Mouse (Mus musculus): ENCODE data around the gene Hnrnpr.

The Hnrnpr gene

DNA sequence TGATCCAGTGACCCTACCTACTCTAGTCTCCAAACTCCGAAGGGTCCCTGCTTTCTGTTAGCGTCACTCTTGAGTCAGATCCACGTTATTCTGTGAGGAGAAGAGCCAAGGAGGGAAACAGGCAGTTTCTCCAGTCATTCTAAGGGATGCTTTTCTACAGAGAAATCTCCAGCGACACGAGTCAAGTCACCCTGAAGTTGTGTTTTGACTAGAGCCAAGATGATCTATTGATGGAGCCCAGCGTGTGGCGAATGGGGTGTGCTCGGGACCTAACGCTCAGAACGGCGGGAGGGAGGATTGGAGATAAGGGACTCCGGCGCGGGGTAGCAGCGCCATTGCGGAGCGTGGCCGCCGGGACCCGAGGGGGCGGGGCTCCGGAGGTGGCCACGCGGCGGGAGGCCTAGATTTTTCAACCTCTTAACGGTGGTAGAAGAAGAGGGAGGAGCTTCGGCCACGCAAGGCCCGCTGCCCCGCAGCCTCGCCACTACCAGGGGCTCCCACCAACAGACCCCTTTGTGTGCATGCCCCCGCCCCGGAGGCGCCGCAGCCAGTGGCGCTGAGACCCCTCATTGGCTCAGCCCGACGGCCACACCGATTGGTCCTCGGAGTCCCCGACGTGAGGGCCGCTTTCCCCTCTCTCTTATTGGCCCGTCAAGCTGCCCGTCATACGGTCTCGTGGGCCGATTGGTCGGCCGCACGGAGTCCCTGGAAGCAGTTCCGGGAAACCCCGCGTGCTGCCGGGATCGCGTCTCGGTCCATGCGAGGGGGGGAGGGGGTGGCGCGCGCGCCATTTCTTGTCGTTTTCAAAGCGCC, at the start of gene Hnrnpr:
Gene Hnrnpr (plus strand): TSS at position 714 of the 813 bp plus-strand sequence.
- DNase-seq (ENCODE audit: low spot score in 2 of 2) = peak; percentile 98 to 99

- no peak for DNase-seq (ENCODE audit: low spot score in 2 of 2)
These were observed 48.8 kb upstream of the Hnrnpr start for GRCm38 (mm10) chr4:136261912-136262311.

DNA sequence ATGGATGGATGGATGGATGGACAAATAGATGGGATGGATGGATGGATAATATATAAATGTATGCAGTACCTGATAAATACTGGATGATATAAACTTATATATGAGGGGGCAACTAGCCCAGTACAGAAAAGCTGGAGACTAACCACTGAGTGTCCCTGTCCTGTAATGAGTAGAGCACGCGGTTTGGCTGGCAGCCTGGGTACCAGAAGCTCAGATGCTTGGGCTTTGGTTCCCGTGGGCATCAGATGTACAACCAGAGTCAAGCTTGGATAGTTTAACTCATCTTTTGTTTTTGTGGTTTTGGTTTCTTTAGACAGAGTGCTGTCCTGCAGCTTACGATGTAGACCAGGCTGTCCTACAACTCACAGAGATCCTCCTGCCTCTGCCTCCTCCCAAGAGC, 47.2 kb upstream of the Hnrnpr start:
- no peak for DNase-seq (ENCODE audit: low spot score in 2 of 2)

DNA sequence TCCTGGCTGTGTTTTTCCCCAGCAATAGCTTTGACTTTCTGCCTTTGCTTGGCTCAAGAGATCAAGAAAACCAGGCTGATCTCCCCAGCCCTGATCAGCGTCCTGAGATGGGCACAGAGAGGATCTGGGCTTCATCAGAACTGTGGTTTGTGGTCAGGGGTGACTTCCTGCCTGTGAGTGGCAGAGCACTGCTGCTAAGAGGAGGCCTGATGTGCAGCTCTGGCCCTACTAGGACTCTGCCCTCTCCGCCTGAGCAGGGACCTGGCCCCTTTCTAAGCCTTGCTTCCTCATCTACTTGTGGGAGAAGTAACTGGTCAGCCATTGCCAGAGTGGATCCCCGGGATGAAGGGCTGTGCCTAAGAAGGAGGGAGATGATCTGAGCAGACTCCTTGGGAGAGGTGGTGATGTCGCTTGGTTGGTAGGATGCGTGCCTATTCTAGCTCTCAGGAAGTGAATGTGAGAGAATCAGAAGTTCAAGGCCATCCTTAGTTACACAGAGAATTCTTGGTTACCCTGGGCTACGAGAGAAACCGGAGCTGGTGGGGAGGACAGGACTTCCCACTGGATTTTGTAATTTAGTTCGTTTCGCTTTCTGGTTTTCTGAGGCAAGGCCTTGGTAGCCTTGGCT, 43.9 kb upstream of the Hnrnpr start:
- DNase-seq (ENCODE audit: low spot score in 2 of 2) = peak; percentile 71 to 76

DNA sequence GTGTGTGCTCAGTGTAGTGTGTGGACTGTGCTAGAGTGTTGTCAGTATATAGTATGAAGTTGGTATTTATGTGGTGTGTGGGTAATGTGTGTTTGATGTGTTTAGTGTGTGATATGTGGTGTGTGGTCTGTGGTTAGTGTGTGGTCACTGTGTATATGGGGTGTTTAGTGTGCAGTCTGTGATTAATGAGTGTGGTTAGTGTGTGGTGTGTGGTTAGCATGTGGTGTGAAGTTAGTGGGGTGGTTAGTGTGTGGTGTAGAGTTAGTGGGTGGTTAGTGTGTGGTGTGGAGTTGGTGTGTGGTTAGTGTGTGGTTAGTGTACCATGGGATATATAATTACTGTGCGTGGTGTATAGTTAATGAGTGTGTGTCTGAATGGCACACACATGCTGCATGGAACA, 41.8 kb upstream of the Hnrnpr start:
- peak; percentile 21 to 38 for DNase-seq (ENCODE audit: low spot score in 2 of 2)

DNA sequence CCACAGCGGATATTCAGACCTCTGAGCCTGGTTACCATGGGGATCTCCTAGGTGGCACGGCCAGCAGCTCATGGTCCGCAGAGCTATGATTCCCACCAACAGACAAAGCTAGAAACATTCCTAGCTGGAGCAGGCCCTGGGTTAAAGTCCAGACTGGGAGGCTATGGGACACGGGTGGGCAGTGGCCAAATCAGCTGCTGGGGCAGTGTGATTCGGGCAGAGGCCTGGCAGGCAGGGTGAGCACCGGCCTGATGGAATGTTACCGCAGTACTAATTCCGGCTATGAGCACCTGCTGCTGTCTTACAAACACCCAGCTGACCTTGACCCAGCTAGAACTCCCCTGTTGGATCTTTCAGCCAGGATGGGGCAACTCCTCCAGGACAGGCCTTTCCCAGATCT, 40.1 kb upstream of the Hnrnpr start:
- no peak for DNase-seq (ENCODE audit: low spot score in 2 of 2)

DNA sequence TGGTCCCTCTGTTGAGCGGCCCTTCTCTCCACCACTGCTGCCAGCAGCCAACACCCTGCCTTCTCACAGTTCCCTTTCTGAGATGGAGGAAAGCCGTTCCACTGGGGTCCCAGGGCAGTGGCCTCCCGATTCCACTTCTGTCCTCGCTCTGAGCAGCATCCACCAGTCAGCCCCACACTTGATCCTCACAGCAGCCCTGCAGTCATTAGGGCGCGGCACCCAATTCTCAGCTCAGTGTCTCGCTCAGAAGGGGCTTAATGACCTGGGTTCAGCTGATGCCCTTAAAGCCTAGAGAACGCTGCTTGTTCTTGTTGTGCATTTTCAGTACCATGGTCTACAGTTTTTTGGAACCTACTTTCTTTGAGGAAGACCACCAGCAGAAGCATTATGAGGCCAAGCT, 29.6 kb upstream of the Hnrnpr start:
- DNase-seq (ENCODE audit: low spot score in 2 of 2) = no peak

- DNase-seq (ENCODE audit: low spot score in 2 of 2) = no peak
These were observed 29.1 kb upstream of the Hnrnpr start for GRCm38 (mm10) chr4:136281611-136282010.

DNA sequence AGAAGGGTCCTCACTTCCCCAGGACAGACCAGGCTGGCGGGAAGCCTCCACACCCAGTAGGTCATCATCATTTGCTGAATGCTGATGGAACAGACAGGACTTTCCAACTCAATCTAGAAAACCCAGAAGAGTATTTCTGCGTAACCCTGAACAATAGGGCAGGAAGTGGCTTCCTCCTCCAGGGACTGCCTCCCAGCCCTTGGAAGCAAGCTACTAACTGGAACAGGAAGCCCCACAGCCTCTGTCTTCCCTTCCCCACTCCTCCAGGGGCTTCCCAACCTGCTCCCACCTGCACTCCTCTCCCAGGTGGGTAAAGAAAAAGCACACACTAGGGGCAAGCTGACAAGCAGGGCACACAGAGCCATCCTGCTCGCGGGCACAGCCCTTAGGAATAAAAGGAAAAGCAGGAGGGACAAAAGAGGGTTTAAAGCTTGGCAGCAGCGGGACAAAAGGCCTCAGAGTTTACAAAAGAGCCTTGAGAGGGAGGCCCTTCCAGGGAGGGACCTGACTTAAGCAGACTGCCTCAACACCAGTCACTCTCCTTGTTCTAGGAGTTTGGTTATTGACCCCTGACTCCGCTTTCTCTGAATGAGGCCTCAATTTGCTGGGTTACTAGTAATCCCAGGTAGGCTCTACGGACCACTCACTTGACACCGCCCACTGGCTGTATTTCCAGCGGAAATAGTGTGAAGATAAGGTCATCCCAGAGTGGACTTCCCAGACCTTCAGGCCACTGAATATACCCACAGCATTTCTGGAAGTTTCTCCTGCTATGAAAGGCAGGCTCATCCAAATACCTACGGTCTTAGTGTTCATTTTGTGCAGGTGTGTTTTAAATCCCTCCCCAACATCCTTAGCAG, 27.9 kb upstream of the Hnrnpr start:
- DNase-seq (ENCODE audit: low spot score in 2 of 2) = no peak

DNA sequence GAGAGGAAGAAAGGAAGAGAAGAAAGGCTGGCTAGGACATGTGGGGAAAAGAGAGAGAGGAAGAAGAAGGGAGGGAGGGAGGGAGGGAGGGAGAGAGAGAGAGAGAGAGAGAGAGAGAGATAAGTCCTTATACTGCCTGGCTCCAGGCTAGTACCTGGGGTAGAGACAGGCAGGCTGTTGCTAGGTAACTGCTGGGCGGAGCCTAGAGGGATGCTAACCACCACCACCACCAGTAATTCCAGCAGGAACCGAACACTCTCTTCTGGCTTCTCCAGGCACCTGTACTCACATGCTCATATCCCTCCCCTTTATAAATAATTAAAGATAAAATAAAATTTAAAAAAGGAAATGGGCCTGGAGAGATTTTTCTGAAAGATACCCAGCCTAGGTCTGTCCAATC, 27.0 kb upstream of the Hnrnpr start:
- no peak for DNase-seq (ENCODE audit: low spot score in 2 of 2)

GRCm38 (mm10) chr4:136284455-136284854, 26.3 kb upstream of the Hnrnpr start, which contains the start of gene Zfp46:
Zfp46 (plus strand) TSS chr4:136284683.
- DNase-seq (ENCODE audit: low spot score in 2 of 2) = no peak

DNA sequence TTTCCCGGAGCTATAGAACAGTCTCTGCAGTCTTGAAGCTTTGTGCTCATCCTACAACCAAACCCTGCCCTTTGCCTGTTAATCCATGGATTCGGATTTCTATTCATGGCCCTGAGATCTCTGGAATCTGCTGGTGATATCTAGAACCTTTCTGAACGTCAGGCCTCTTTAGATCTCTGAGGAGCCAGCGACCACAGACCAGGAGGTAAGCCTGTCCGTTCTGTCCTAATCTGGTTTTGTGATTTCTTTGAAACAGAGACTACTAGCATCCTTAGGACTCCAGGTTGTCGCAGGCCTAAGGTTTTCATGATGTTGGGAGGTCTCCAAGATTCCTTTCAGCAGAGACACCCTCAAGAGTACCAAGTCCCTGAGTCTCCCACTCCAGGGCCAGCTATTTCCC, 25.9 kb upstream of the Hnrnpr start:
- no peak for DNase-seq (ENCODE audit: low spot score in 2 of 2)

GRCm38 (mm10) chr4:136285348-136285810, 25.4 kb upstream of the Hnrnpr start:
- DNase-seq (ENCODE audit: low spot score in 2 of 2) = peak; percentile 85 to 87

- peak; percentile 91 to 92 for DNase-seq (ENCODE audit: low spot score in 2 of 2)
These were observed 24.9 kb upstream of the Hnrnpr start for GRCm38 (mm10) chr4:136285811-136286371.

DNA sequence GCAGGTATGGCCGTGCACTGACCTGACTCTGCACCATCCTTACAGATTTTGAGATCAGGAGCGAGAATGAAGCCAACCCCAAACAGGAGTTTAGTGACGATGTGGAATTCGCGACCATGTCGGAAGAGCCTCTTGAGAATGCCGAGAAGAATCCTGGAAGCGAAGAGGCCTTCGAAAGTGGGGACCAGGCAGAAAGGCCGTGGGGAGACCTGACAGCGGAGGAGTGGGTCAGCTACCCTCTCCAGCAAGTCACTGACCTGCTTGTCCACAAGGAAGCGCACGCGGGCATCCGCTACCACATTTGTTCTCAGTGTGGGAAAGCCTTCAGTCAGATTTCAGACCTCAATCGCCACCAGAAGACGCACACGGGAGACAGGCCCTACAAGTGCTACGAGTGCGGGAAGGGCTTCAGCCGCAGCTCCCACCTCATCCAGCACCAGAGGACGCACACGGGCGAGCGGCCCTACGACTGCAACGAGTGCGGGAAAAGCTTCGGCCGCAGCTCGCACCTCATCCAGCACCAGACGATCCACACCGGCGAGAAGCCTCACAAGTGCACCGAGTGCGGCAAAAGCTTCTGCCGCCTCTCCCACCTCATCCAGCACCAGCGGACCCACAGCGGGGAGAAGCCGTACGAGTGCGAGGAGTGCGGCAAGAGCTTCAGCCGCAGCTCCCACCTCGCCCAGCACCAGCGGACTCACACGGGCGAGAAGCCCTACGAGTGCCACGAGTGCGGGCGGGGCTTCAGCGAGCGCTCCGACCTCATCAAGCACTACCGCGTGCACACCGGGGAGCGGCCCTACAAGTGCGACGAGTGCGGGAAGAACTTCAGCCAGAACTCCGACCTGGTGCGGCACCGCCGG, 20.6 kb upstream of the Hnrnpr start:
- DNase-seq (ENCODE audit: low spot score in 2 of 2) = no peak

- DNase-seq (ENCODE audit: low spot score in 2 of 2) = no peak
These were observed 19.8 kb upstream of the Hnrnpr start for GRCm38 (mm10) chr4:136290781-136291595.

GRCm38 (mm10) chr4:136291692-136292091, 19.1 kb upstream of the Hnrnpr start:
- no peak for DNase-seq (ENCODE audit: low spot score in 2 of 2)

DNA sequence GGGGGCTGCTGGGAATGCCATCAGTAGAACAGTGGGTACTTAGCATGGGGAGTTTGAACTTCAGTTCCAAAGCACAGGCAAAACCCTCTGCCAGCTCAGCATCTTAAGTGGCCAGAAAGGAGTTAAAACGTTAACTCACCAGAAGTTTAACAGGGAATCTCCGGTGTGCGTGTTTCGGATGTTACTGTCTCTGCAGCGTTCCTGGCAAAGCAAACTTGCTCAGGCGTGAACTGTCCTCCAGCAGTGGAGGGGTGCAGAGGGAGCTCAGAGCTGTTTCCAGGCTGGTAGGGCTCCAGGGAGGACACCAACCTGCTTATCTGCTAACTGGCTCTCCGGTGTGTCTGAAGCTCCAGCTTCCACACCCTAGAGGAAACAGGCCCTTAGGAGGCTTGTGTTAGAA, 14.8 kb upstream of the Hnrnpr start:
- no peak for DNase-seq (ENCODE audit: low spot score in 2 of 2)

GRCm38 (mm10) chr4:136302462-136302861, 8.3 kb upstream of the Hnrnpr start:
- DNase-seq (ENCODE audit: low spot score in 2 of 2) = no peak

GRCm38 (mm10) chr4:136304181-136304580, 6.6 kb upstream of the Hnrnpr start:
- DNase-seq (ENCODE audit: low spot score in 2 of 2) = no peak

Data from natural killer cell, adult 2 months (primary cell).